Mouse (Mus musculus) gastrocnemius, postnatal 25 days (tissue): ENCODE results near the gene Pde11a. TPM values are rescaled to one million over a fixed set of nuclear protein-coding genes. Genes with fewer than 3 reads are reported as not detected.

ENCODE experiments used
- DNase-seq: peaks from one replicate; pipeline ENCODE4 v3.0.0; 2022
- total RNA-seq, 2 experiments: library from RNA; stranded (reverse); gene quantifications; 1 replicate in 1 of 2; 2 replicates in 1 of 2; pipeline ENCODE4 v1.2.3; 2021

Gene Pde11a
- total RNA-seq, 2 experiments from 2014 or later: 0.08 TPM; not detected in 1

GRCm38 (mm10) chr2:76090506-76090905, 248.1 kb downstream of the Pde11a start:
- DNase-seq: no peak

GRCm38 (mm10) chr2:76088844-76089243, 249.7 kb downstream of the Pde11a start:
- DNase-seq: no peak

- DNase-seq: peak; percentile 12
Measured at GRCm38 (mm10) chr2:76088413-76088812, 250.2 kb downstream of the Pde11a start.

GRCm38 (mm10) chr2:76087170-76087569, 251.4 kb downstream of the Pde11a start:
- no peak for DNase-seq

GRCm38 (mm10) chr2:76084982-76085381, 253.6 kb downstream of the Pde11a start:
- DNase-seq: no peak

DNA sequence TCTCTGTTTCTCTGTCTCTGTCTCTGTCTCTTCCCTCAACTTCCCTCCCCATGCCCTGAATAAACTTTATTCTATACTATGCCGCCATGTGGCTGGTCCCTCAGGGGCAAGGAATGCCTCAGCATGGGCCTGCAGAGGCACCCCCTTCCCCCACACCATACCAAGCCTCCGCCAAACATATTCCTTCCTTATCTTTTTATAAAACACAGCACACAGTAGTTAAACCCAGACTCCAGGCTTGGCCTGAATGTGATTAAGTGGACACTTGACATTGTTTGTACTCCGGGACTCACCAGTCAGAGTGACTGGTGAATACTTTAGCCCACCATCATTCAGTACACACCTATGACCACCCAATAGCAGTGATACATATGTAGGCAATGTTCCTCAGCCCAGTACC, 254.7 kb downstream of the Pde11a start:
- no peak for DNase-seq

DNA sequence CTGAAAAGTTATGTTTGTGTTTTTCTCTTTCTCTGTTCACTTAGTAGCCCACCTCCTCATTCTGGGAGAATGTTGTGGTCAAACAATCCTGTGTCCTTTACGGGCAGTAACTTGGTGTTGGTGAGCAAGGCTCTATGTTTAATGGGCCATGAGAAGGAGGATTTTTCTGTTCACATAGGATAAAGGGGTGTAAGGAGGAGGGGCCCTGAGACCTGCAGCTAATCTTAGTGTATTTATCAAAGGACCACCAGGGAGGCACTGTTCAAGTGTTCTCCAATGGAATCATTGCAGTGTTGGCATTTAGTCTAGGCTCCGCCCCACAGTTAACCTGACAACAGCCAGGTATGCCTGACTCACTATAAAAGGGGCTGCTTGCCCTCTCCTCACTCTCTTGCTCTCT, 255.2 kb downstream of the Pde11a start:
- DNase-seq: no peak

DNA sequence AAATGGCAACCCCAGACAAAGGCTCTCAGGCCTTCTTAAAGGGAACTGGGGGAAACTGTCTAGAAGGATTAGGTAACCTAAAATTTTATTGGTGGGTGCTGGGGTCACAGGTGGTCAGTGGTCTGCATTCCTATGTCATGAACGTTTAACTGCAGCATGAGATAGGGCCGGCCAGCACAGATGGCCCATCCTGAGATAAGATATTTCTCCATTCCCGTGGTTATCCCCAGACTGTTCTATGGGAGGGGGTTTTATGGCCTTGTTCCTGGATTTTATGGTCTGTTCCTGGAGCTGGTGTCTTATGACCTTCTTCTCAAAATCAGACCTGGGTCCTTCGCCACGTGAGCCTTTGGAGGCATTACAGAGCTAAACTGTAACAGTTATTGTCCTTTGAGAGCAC, 256.6 kb downstream of the Pde11a start:
- DNase-seq: no peak

DNA sequence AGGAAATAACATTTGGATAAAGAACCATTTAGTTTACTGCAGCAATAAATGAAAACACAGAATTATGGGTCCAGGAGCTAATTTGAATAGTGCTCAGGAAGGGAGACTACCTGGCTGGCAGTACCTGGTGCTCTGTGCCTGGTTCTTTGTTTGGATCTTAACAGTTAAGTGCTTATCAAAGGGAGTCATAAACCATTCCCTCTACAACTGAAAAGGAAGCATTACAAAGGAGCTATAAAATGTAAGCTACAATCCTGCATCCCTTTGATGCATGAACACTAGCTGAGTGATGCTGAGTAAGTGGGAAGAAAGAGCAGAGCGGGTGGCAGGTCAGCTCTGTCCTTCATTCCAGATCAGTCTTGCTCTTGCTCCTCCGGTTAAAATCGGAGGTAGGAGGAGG, 258.0 kb downstream of the Pde11a start:
- no peak for DNase-seq

DNA sequence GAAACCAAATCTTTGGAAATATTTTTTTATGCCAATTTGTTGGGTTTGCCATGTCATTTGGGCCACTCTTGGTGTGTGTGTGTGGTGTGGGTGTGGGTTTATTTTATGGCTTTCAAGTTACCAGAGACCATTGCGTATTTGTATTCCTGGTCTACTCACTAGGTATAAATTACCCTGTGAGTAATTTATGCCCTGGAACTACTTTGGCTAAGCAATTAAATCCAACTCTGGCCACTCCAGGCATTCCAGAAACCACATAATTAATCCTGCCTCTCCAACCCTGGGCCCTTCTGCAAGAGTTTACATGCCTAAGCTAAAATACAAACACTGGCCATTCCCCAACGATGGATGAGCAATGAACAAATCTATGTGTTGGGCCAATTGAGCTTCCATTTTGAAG, 261.7 kb downstream of the Pde11a start:
- DNase-seq: no peak

DNA sequence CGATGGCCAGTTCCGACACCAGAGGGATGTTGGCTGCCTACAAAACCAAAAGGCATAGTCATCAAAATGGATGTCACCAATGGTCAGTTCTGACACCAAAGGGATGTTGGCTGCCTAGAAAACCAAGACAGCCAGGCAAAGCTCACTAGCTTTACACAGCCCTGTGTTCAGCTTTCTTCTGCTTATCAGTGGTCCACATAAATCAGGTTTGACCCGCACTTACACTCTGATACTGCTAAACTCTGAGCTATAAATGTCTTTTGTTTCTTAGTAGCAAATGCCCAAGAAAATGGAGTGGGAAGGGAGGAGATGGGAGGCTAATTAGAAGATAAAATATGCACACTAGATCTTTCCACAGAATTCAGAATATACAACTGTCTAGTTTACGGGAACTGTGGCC, 262.5 kb downstream of the Pde11a start:
- no peak for DNase-seq

DNA sequence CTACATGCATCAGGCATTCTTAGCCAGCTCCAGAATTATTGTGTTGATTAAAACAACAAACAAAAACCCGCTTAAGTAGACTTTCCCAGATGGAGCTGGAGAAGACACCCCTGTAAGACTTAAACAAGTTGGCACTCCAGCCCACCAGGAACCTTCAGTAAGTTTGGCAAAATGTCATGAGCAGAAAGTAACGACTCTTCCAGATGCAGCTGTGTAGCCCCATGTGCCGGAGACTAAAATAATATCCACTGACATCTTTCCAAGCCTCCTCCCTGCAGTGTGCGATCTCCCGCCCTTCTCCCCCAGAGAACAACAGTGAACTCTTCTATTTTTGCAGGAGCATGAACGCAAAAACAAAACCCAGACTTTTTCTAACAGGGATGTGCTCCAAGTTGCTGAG, 265.5 kb downstream of the Pde11a start:
- no peak for DNase-seq

- peak; percentile 54 for DNase-seq
Measured at GRCm38 (mm10) chr2:76070432-76071306, 267.9 kb downstream of the Pde11a start.

DNA sequence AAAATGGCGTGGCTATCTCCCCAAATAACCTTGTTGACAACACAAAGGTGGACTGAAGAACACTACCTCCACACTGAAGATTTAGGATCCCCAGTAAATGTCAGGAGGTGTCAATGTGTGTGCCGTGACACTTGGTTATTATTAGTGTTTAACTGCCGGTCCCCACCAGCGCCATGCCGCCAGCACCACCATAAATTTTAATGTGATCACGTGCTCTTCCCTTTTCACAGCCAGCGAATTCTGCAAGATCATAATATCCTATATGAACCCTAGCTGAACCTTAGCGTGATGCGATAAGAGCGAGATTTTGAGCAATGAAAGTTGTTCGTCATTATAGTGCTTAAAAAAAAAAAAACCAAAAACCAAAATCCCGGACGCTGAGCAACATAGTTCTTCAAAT, 269.3 kb downstream of the Pde11a start:
- DNase-seq: no peak

- DNase-seq: no peak
Measured at GRCm38 (mm10) chr2:76068155-76068554, 270.4 kb downstream of the Pde11a start.

GRCm38 (mm10) chr2:76067144-76067543, 271.4 kb downstream of the Pde11a start:
- DNase-seq: no peak

DNA sequence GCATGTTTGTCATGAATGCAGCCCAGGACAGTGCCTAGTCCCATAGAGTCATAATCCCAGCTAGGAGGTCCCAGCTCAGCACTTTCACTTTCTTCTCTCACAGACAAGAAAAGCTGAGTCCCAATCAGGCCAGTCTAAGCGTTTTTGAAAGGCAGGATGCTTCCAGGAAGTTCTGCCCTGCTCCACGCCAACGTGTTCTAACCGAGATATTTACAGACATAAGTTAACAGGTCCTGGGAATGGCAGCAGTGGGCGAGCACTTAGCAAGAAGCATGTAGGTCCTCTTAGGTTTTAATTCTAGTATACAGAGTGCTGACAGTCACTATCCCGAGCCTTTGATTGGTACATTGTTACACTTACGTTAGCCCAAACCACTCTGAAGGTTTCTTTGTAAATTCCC, 273.3 kb downstream of the Pde11a start:
- no peak for DNase-seq

- DNase-seq: no peak
Measured at GRCm38 (mm10) chr2:76064078-76064477, 274.5 kb downstream of the Pde11a start.

GRCm38 (mm10) chr2:76060207-76060606, 278.4 kb downstream of the Pde11a start:
- DNase-seq: no peak

DNA sequence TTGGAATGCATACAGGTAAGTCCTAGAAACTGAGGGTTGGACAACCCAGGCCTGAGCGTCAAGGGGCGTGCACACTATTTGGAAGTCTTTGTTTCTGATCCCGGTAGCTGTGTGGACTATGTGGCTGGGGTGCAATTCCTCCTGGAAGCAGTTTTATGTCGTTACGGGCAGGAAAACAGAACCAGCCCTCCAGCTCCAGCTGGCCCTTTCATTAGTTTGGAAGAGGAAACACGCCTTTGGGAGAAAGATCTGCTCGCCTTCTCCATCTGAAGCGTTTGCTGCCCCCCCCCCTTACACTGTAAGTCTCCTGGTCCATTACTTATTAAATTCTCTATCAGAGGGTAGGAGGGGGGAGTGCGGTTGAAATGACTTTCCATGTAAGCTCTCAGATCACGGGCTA, 279.0 kb downstream of the Pde11a start:
- no peak for DNase-seq

- DNase-seq: no peak
Measured at GRCm38 (mm10) chr2:76058661-76059467, 279.7 kb downstream of the Pde11a start.

GRCm38 (mm10) chr2:76057555-76057954, 281.0 kb downstream of the Pde11a start:
- no peak for DNase-seq

DNA sequence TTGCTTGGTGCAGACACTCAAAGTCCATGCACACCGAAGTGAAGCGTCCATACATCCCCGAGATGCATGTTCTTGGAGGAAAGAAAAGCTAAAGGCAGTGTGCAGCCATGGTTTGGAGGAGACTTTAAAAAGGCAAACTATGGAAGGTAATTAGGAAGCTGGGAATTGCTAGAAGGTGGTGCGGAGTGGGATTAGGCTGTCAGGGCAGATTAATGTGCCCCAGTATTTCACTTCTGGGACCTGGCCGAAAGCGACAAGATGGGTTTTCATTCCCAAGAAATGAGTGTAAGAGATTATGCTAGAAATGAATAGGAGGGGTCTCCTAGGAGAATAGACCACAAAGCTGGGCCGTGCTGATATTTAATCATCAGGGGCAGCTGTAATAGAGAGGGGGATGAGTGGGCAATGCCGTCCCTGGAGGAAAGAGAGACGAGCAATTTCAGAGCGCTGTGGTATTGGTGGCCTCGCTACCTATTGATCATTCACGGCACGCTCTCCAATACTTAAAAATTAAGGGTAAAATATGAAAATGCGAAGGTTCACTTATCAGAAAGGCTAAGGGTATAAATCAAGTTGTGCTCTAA, 284.7 kb downstream of the Pde11a start:
- no peak for DNase-seq
